Mouse (Mus musculus): Measurements from ENCODE around the gene Pno1. TPM values are rescaled to one million over a fixed set of nuclear protein-coding genes. Genes with fewer than 3 reads are reported as not detected.
A peak's percentile ranks its signal among the peaks of the same experiment; 100 is the strongest.

Gene Pno1
- total RNA-seq, 1 experiment from 2014 or later, result 129 TPM

- no peak for ATAC-seq (replicated peaks; ENCODE audit: low read depth, poor library complexity, severe bottlenecking)
Measured at GRCm38 (mm10) chr11:17181807-17182206, 29.6 kb downstream of the Pno1 start, which contains the start of gene Wdr92. Gene Wdr92, plus strand, starts transcription at chr11:17182107.

DNA sequence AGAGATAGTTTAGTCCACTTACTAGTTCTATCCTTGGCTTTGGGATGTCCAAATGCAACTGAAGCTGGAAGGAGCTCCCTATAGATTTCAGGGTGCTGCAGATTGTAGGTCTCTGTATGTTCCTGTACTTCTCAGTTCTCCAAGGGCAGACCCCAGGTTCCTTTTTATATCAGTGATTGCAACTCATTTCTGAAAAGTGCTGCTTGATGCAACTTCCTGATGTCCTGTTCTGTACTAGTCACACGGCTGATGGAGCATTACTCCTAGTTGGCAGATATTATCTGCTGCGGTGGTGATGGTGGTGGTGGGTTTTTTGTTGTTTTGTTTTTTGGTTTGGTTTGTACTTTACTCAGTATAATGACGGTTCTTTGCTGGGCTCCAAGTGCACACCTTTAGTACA lies 30.6 kb downstream of the Pno1 start:
- peak; percentile 67 for ATAC-seq (replicated peaks; ENCODE audit: low read depth, poor library complexity, severe bottlenecking)

DNA sequence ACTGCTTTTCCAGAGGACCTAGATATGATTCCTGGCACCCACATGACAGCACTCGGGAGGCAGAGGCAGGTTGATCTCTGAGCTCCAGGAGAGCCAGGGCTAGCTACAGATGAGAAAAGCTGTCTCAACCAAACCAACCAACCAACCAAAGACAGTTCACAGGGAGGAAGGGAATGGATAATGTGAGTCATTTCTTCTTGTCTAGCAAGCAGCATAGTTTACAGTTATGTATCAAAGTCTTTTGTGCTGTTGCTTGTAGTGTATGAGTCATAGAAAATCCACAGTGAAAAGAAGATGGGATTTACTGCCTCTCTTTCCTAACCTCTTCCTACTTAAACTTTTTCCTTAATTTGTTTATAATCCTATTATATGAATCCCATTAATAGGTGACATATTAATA lies 34.7 kb downstream of the Pno1 start:
- no peak for ATAC-seq (replicated peaks; ENCODE audit: low read depth, poor library complexity, severe bottlenecking)

DNA sequence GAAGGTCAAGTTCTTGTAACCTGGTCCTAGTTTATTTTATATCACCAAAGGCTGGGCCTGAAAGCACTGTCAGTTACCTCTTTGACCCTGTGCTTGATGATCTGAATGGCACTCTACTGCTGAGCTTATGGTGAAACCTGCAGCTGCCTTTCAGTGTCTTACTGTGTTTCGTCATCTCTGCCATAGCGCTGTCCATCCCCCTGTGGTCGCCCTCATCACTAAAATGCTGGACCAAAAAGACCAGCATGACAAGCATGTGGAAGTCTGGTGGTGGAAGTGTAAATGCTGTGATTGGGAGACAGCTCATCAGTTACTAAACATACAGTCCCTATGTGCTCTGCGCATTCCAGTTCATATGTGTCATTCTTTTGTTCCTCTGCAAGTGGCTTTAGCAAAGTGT lies 39.1 kb downstream of the Pno1 start:
- no peak for ATAC-seq (replicated peaks; ENCODE audit: low read depth, poor library complexity, severe bottlenecking)

DNA sequence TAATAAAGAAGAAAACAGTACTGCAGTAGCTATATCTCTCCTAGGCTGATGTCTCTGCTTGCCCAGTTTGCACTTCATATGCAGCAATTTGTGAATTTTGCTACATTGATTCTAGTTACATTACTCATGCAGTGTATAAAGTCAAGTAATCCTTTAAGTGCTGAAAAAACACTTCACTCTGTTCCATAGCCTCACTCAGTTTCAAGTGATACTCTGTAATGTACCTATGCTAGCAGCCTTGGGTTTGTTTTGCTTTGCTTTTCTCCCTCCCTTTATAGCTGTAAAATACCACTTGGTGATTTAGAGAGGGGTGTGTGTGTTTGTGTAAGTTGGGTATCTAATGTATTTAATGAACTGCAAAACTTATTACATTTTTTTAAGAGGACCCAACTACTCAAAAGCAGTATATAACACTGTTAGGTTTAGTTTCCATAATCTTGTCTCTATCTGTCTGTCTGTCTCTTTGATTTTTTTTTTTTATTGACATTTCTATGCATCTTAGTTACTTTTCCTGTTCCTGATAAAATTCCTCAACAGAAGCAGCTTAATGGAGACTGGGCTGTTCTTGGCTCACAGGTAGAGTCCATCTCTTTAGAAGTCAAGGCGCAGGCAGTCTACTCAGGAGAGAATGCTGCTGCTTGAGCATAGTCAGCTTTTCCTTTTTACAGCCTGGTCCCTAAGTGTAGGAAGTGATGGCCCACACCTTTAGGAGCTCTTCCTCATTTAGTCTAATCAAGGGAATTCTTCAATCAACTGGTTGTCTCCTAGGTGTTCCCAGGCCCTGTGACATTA lies 40.2 kb downstream of the Pno1 start:
- ATAC-seq (replicated peaks; ENCODE audit: low read depth, poor library complexity, severe bottlenecking), result no peak

- no peak for ATAC-seq (replicated peaks; ENCODE audit: low read depth, poor library complexity, severe bottlenecking)
Measured at GRCm38 (mm10) chr11:17169262-17169661, 42.1 kb downstream of the Pno1 start.

- peak; percentile 61 for ATAC-seq (replicated peaks; ENCODE audit: low read depth, poor library complexity, severe bottlenecking)
Measured at GRCm38 (mm10) chr11:17166627-17167026, 44.7 kb downstream of the Pno1 start.

GRCm38 (mm10) chr11:17163956-17164355 lies 47.4 kb downstream of the Pno1 start:
- ATAC-seq (replicated peaks; ENCODE audit: low read depth, poor library complexity, severe bottlenecking), result no peak

GRCm38 (mm10) chr11:17160242-17160641 lies 51.1 kb downstream of the Pno1 start:
- ATAC-seq (replicated peaks; ENCODE audit: low read depth, poor library complexity, severe bottlenecking), result peak; percentile 64

GRCm38 (mm10) chr11:17159738-17160241 lies 51.6 kb downstream of the Pno1 start:
- no peak for ATAC-seq (replicated peaks; ENCODE audit: low read depth, poor library complexity, severe bottlenecking)

DNA sequence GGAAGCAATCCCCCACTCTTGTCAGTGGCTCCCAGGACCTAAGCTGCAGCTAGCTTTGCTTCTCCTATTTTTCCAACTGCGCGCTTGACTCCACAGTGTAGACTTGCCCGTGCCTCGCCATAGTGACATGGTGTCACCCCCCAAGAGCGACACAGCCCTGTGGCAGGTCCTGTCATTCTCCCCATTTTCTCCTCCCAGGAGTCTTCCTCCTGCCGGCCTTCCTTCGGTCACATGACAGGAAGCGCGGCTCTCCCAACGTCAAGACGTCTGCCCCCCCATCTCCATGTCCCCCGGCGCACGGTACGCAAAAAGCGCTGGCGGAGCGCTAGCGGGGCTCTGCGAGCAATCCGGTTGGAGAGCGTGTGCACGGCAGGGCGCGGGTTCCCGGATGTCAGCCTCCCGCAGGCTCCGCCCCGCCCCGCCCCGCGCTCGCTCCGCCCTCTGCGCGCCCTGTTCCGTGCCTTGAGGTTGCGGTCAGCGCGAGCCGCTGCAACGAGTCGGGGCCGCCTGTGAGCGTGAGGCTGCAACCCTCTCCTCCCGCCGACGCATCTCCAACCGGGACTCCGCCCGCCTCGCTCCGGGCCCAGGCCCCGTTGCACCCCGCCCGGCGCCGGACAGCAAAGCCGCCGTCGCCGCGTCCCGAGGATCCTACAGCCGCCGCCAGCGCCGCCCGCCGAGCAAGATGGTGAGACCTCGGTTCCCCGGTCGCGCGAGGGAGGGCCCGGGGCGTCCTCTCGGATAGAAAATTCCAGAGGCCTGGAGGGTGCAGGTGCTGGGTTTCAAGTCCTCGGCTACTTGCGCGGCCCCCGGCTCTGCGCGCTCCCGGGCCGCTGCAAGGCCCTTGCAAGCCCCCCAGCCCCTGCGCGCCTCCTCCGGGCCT lies 52.3 kb downstream of the Pno1 start, which contains the start of gene Ppp3r1:
Gene Ppp3r1, plus strand, starts transcription at position 406 of the 880 bp plus-strand sequence.
- peak; percentile 93 for ATAC-seq (replicated peaks; ENCODE audit: low read depth, poor library complexity, severe bottlenecking)

Other genes with a start within 250 kb of the Pno1 start
- gene Cnrip1, start 160.0 kb downstream of the Pno1 start, total RNA-seq (2017), result 3.8 and 5.7 TPM in 2 replicates
- 144 and 147 TPM in 2 replicates for gene Plek, start 159.2 kb downstream of the Pno1 start, total RNA-seq (2017)
- gene Ppp3r1, start 52.3 kb downstream of the Pno1 start, total RNA-seq (2017), result 73.0 and 81.1 TPM in 2 replicates
- gene Wdr92, start 29.5 kb downstream of the Pno1 start, total RNA-seq (2017), result 34.6 and 43.6 TPM in 2 replicates
- gene C1d, start 46.0 kb upstream of the Pno1 start, total RNA-seq (2017), result 88.5 and 95.0 TPM in 2 replicates

Data from common myeloid progenitor, adult 5-6 weeks (primary cell).